Mouse (Mus musculus) gastrocnemius, postnatal 36 days (tissue): Measurements from ENCODE around the gene Unc80. TPM values are rescaled to one million over a fixed set of nuclear protein-coding genes. Genes with fewer than 3 reads are reported as not detected.

Experiments used
- DNase-seq, 2 experiments: peaks; one replicate each; pipeline ENCODE4 v3.0.0; 2022
- intact Hi-C: fragments of 180-260 bp; cut with DNase I; formaldehyde crosslinking; loops from one replicate; pipeline ENCODE4 v1.15.1; 2025
- long read RNA-seq, 2 experiments: library from polyadenylated mRNA; stranded (forward); transcript quantifications; one replicate each; pipeline ENCODE4 v2.0.0; 2021
- total RNA-seq, 2 experiments: library from RNA; stranded (reverse); gene quantifications; 2 replicates each; pipeline ENCODE4 v1.2.3; 2021

Unc80 gene
- under 1 TPM; 0.05 to 0.18 TPM for total RNA-seq
- long read RNA-seq, experiment 1, result 0 reads
- long read RNA-seq, experiment 2, result 0 reads

GRCm38 (mm10) chr1:66467821-66468703 is at the start of gene Unc80:
Gene Unc80, plus strand, starts transcription at chr1:66468367.
- DNase-seq, result peak; percentile 5 to 16
- intact Hi-C loops, result no loop called here

GRCm38 (mm10) chr1:66426073-66426472 is 42.1 kb upstream of the Unc80 start:
- DNase-seq, result no peak
- intact Hi-C loops, result no loop called here

- DNase-seq, result no peak
- intact Hi-C loops, result no loop called here
Observed at GRCm38 (mm10) chr1:66430962-66431361, 37.2 kb upstream of the Unc80 start.

- no peak for DNase-seq
- intact Hi-C loops, result no loop called here
Observed at GRCm38 (mm10) chr1:66431472-66431871, 36.7 kb upstream of the Unc80 start.

- intact Hi-C loops, result no loop called here
- DNase-seq, result no peak
Observed at GRCm38 (mm10) chr1:66438069-66438468, 30.1 kb upstream of the Unc80 start.

- intact Hi-C loops, result no loop called here
- DNase-seq, result no peak
Observed at GRCm38 (mm10) chr1:66442922-66443321, 25.2 kb upstream of the Unc80 start.

GRCm38 (mm10) chr1:66449471-66449870 is 18.7 kb upstream of the Unc80 start:
- intact Hi-C loops, result no loop called here
- no peak for DNase-seq

GRCm38 (mm10) chr1:66456580-66456979 is 11.6 kb upstream of the Unc80 start:
- intact Hi-C loops, result no loop called here
- DNase-seq, result no peak

- intact Hi-C loops, result no loop called here
- no peak for DNase-seq
Observed at GRCm38 (mm10) chr1:66457747-66458146, 10.4 kb upstream of the Unc80 start.

GRCm38 (mm10) chr1:66459394-66459793 is 8.8 kb upstream of the Unc80 start:
- no peak for DNase-seq
- intact Hi-C loops, result no loop called here

GRCm38 (mm10) chr1:66460850-66461249 is 7.3 kb upstream of the Unc80 start:
- intact Hi-C loops, result no loop called here

GRCm38 (mm10) chr1:66468704-66469020 is 495 bp downstream of the Unc80 start:
- intact Hi-C loops, result no loop called here
- DNase-seq, result no peak

More at GRCm38 (mm10) chr1:66460850-66461249, 7.3 kb upstream of the Unc80 start:
- DNase-seq, result no peak

GRCm38 (mm10) chr1:66482751-66483150 is 14.6 kb downstream of the Unc80 start:
- DNase-seq, result no peak
- intact Hi-C loops, result no loop called here

- intact Hi-C loops, result no loop called here
- no peak for DNase-seq
Observed at GRCm38 (mm10) chr1:66493064-66493463, 24.9 kb downstream of the Unc80 start.

GRCm38 (mm10) chr1:66495310-66496012 is 27.3 kb downstream of the Unc80 start:
- intact Hi-C loops, result no loop called here

GRCm38 (mm10) chr1:66550812-66551211 is 82.6 kb downstream of the Unc80 start:
- intact Hi-C loops, result no loop called here
- DNase-seq, result no peak

More at GRCm38 (mm10) chr1:66495310-66496012, 27.3 kb downstream of the Unc80 start:
- no peak for DNase-seq

- no peak for DNase-seq
- intact Hi-C loops, result no loop called here
Observed at GRCm38 (mm10) chr1:66552396-66552966, 84.3 kb downstream of the Unc80 start.

GRCm38 (mm10) chr1:66561636-66562270 is 93.6 kb downstream of the Unc80 start:
- DNase-seq, result no peak
- intact Hi-C loops, result no loop called here

- intact Hi-C loops, result no loop called here
- no peak for DNase-seq
Observed at GRCm38 (mm10) chr1:66562332-66562731, 94.2 kb downstream of the Unc80 start.

GRCm38 (mm10) chr1:66569736-66570135 is 101.6 kb downstream of the Unc80 start:
- no peak for DNase-seq
- intact Hi-C loops, result no loop called here
